Mouse (Mus musculus) frontal cortex, postnatal 14 days (tissue): ENCODE results near the gene Calu.
A peak's percentile ranks its signal among the peaks of the same experiment; 100 is the strongest.
"Not testable (repeated sequence)": the region's sequence is repeated elsewhere in the genome, so short reads cannot be mapped to it uniquely, and the experiment has no call there.

ENCODE experiments used
- DNase-seq, 2 experiments: peaks; one replicate each; pipeline ENCODE4 v3.0.0; 2022; ENCODE audit warnings: low spot score in 2 of 2

Gene Calu

DNA sequence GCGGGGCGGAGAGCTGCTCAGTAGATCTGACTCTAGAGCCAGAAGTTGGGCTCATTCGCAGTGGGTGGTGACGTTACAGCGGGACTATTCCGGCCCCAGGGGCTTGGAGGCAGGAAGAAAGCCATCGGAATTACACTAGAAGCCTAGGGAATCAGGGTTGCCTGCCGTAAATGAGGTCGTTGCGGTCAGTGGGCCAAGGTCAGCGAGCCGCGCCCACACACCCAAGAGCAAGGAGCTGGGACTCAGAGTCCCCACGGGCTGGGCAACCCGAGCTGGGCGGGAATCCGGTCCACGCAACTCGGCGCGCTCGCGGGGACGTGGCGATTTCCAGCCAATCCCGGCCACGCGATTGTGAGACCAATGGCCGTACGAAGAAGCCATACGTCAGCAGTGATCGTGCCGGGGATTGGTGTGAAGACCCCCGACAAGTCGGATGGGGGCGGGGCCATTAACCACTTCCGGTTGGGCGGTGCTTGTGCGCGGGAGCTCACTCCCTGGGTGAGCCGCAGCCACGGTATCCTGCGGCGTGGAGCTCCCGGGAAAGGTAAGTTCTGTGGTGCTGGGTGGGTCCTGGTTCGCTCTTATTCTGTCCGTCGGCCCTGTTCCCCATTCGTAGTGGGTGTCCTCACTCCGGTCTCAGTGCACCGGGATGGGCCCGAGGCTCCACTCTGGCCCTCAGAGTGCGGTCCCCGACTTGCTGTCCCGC lies at the start of gene Calu:
Gene Calu, plus strand, starts transcription at position 405 of the 706 bp plus-strand sequence.
- DNase-seq: peak; percentile 98 to 100

DNA sequence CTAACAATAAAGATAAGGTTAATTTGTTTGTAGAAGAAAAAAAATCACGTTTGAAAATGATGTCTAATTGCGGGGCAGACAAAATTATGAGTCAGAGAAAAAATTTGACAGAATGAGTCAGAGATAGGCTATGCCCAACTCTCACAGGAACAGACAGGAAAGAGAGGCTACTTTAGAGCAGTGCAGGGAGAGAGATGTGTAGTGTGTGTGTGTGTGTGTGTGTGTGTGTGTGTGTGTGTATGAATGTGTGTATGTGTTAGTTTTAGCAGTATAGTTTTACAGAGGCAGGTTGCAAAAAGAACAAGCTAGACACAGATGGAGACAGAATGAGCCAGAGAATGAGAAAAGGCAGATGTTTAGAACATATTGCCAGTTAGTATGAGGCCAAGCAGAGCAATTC lies 48.8 kb upstream of the Calu start:
- DNase-seq: no peak

DNA sequence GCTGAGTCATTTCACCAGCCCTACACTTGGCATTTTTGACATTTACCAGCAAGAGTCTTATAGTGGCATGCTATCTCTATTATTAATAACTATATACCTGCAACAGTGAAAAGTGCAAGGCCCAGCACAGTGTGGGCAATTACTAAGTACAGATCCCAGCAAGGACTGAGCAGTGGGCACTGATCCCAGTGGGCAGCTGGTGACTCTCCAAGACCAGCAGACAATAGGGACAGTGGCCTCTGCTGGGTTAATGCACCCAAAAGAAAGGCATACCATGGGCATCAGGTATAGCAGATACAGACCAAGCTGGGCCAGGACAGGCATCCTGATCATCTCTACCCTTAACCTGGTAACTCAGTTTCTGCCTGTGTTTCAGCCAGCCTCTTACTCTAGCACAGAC lies 44.6 kb upstream of the Calu start:
- no peak for DNase-seq

GRCm38 (mm10) chr6:29303726-29304125 lies 44.1 kb upstream of the Calu start:
- no peak for DNase-seq

DNA sequence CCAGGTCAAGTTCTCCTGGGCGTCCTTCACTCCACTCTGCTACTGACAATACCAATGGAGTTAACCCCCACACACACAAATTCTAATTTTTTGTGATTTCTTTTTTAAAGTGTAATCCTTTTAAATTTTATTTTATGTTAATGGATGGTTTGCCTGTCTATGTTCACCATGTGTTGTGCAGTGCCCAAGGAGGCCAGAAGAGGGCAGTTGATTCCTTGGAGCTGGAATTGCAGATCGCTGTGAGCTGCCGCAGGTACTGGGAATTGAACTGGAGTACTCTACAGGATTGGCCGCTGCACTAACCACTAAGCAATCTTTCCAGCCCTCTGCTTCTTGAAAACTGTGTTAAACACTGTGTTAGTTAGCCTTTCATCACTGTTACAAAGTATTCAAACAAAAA lies 42.4 kb upstream of the Calu start:
- no peak for DNase-seq

- no peak for DNase-seq
Observed at GRCm38 (mm10) chr6:29308846-29309605, 38.8 kb upstream of the Calu start.

GRCm38 (mm10) chr6:29313690-29314202 lies 34.1 kb upstream of the Calu start:
- no peak for DNase-seq

DNA sequence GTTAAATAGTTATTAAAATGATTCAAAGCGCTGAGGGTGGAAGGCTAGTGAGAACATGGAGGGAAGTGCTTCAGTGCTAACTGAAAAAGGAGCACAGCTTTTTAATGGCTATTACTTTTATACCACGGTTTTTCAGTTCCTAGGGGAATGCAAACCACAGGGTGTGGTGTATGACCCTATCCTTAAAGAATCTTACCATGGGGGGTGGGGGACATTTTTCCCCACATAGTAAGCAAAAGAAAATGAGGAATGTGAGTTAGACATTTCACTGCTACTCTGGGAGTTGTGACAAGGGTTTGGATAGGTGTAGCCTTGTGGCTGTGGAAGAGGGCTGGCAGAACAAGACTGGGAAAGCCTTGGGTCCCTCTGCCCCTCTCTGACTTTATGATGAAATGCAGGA lies 30.6 kb upstream of the Calu start:
- no peak for DNase-seq

DNA sequence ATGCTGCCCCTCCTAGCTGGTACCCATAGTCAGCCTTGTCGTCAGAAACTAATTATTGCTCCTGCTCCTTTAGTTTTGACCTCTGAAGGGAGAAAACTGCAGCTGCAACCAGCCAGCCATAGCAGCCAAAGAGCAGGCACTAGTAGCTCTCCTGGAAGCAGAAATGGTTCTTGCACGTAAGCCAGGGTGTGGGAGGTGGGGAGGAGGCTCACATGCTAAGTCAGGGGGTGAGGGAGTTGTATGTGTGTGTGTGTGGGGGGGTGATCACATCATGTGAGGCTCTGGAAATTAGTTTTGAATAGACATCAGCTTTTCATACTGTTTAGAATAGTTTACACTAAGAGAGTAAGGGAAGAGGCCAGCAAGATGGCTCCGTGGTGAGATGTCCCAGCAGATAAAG lies 29.9 kb upstream of the Calu start:
- no peak for DNase-seq

GRCm38 (mm10) chr6:29318879-29319278 lies 29.0 kb upstream of the Calu start, which contains the start of gene Fam71f1:
Gene Fam71f1, plus strand, starts transcription at chr6:29319140.
- DNase-seq: no peak

DNA sequence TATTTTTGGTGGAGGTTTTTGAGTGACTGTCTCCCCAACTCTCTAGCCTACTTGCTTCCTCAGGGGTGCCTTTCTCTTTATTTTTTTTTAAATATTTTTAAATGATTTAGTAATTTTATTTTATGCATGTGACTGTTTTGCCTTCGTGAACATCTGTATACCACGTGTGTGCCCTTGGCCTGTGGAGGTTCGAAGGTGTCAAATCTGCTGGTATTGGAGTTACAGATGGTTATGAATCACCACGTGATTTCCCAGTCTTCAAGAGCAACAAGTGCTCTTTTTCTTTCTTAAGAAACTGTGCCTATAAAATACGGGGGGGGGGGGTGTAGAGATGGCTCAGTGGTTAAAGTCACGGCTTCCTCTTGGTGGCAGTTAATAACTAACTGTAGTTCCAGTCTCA lies 26.3 kb upstream of the Calu start:
- DNase-seq: no peak

DNA sequence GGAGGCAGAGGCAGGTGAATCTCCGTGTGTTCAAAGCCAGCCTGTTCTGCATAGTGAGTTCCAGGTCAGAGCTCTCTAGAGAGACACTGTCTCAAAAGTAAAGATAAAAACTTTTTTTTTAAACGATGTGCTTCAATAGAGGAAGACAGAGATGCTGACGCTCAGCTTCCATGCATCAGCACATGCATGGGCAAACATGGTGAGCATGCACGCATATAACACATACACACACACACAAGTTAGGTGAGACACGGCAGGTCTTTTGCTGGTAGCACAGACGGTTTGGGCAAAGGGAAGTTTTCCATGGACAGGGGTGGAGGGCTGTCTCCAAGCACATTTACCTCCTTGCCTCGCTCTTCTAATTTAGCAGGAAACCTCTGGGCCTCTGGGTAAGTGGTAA lies 25.7 kb upstream of the Calu start:
- no peak for DNase-seq

DNA sequence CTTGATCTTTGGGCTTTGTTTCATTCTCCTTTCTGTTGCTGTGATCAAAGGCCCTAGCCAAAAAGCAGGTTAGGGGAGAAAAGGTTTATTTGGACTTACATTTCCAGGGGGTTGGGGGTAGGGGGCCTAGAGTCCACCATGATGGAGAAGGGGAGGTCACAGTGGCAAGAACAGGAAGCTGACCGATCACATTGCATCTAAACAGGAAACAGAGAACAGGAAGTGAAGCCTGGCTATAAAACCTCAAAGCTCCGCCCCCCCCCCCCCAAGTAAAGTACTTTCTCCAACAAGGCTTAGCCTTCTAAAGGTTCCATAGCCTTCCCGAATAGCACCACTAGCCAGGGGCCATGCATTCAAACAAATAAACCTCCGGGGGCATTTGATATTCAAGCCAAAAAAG lies 25.1 kb upstream of the Calu start:
- DNase-seq: no peak

DNA sequence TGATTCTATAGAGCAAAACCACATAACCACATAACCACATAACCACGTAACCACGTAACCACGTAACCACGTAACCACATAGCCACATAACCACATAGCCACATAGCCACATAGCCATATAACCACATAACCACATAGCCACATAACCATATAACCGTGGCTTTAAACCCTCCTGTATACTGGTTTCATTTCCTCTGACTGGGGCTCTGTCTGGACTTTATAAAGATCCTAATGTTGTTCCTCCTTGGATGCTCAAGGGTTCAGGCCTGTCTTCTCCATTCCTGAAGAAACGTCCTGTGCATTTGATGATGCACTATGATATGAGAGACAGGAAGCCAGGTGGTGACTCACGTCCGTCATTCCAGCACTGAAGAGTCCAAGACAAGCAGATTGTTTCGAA lies 20.9 kb upstream of the Calu start:
- no peak for DNase-seq

DNA sequence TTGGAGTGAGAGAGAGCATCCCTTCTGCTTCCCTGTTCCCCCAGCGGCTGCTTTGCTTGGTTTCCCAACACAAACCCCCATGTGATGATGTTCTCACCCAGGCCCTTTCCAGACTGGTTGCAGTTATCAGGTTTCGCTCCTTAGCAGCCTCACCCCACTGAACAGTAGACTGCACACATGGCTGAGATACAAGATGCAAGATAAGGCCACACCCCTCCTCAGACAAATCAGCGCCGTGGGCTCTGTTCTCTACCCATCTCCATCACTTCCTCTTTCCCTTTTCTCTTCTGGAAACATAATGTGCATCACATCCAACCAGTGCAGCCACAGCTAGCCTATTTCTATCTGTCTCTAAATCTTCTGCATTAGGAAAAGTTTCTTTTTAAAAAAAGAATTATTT lies 18.4 kb upstream of the Calu start:
- no peak for DNase-seq

- DNase-seq: not testable (repeated sequence)
Observed at GRCm38 (mm10) chr6:29346512-29346911, 1.4 kb upstream of the Calu start.

GRCm38 (mm10) chr6:29347189-29347588 lies 680 bp upstream of the Calu start:
- DNase-seq: no peak

DNA sequence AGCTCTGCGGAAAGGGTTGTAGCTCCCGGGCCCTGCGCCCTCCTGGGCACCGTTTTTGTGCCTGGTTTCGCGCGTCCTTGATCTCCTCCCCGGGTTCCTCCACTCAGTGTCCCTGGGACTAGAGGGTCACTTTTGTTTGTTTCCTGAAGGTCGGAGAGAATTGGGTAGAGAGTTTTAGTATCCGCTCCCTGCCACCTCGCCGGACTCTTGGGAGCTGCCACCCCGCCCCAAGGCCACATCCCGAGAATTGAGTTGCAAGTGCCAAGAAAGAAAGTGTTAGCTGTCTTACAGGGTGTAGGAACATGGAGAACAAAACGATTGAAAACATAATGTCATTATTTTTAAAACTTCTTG lies 479 bp downstream of the Calu start:
- DNase-seq: no peak

GRCm38 (mm10) chr6:29351613-29352012 lies 3.7 kb downstream of the Calu start:
- DNase-seq: no peak

DNA sequence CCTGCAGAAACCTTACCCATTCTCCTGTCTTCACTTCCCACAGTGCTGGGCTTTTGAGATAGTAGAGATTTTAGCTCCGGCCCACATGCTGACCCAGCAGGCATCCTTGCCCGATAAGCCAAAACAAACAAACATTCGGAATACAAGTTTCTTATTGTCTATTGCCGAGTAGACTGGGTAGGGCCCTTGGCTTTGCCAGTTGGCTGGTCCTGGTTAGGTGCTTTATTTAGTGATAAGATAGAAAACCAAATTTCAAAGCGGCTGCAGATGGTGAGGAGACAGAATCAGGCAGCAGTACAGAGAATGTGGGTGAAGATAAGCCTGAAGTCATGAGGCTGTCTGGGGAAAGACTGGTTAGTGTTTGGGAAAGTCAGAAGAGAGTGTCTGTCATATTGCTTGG lies 4.9 kb downstream of the Calu start:
- DNase-seq: no peak

DNA sequence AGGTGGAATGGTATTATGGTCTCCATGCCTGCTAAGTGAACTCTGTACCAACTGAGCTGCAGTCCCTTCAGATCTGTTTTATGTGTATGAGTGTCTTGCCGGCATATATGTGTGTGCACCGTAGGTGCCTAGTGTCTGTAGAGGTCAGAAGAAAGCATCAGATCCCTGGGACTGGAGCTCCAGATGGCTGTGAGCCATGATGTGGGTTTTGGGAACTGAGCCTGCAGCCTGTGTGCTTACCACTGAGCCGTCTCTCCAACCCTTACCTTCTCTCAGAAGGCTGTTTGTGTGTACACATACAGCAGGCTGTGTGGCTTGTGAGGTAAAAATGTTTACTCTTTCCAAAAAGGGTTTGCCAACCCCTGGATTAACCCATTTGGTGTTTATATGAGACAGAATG lies 11.5 kb downstream of the Calu start:
- no peak for DNase-seq

DNA sequence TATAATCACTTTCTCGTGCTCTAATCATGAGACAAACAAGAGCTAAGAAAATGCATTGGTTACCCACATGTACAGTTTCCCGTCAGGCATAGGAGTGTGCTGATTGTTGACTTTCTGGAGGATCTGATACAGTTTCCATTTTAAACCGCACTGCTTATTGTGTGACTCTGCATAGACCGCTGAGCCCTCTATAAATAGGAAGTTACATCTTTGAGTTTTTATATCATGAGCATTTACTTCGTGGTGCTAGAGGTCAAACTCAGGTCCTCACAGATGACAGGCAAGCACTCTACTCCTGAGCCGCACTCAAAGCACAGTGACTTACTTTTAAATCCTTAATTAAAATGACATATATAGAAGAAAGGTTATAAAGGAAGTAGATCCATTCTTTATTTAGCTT lies 12.3 kb downstream of the Calu start:
- DNase-seq: no peak
